Mouse (Mus musculus) testis, adult 2 months (tissue): ENCODE measurements around the gene Rhbdd2.

Experiments
- CTCF ChIP-seq: fragments of 200-500 bp; IDR thresholded peaks from 2 replicates; pipeline ENCODE4 v1.5.1; 2012; ENCODE audit warnings: low read depth, mild to moderate bottlenecking, inconsistent platforms, low read length, moderate library complexity; ENCODE audit not compliant: control insufficient read depth, insufficient read depth, insufficient replicate concordance
- POLR2A ChIP-seq: fragments of 200-500 bp; IDR thresholded peaks from 2 replicates; pipeline ENCODE4 v1.6.1; 2012; ENCODE audit warnings: low read depth, mild to moderate bottlenecking, inconsistent platforms, low read length, moderate library complexity; ENCODE audit not compliant: control insufficient read depth

- TF ChIP-seq POLR2A, result no peak
- TF ChIP-seq CTCF, result no peak
Observed at GRCm38 (mm10) chr5:135672509-135672908, 40.1 kb downstream of the Rhbdd2 start.
